Mouse (Mus musculus): Measurements from ENCODE around the gene Afdn. TPM values are rescaled to one million over a fixed set of nuclear protein-coding genes. Genes with fewer than 3 reads are reported as not detected.
"Not testable (repeated sequence)": the region's sequence is repeated elsewhere in the genome, so short reads cannot be mapped to it uniquely, and the experiment has no call there.

Gene Afdn
- polyA plus RNA-seq, 1 experiment from 2014 or later: 107 TPM

DNA sequence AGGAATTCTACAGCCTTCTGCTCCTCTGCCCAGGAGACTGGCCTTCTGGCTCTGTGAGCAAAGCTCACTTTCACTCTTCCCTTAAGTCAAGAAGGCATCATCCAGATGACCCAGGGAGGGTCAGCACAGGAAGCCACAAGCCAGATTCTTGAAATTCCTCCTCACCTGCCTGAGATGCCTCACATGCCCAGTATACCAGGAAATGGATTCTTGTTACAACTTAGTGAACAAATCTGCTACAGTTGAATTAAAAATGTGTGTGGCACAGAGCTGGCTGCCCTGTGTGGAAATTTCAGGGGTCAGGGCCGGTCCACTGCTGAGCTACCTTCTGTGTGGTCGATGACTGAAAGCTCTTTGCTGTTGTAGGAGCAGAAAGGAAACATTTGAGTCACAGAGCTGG is 160.4 kb downstream of the Afdn start:
- no peak overlapping the region for H3K4me3 ChIP-seq (ENCODE audit: low read depth, low read length)
- H3K9ac ChIP-seq (ENCODE audit: low read length): no peak overlapping the region
- ATAC-seq (no peak), DNase-seq (ENCODE audit: low spot score) (no peak)
- no peak overlapping the region for H3K4me2 ChIP-seq (ENCODE audit: low read length)
- no peaks in the 10 kb centered on the region for H3K4me1 ChIP-seq (ENCODE audit: control insufficient read depth, insufficient read depth, low read length)
- H3K9me3 ChIP-seq (replicated peaks; ENCODE audit: control insufficient read depth, low read length): no peaks in the 10 kb centered on the region
- H3K36me3 ChIP-seq (ENCODE audit: control insufficient read depth, insufficient read depth, low read length): no peaks in the 10 kb centered on the region
- WGBS: 78% methylated on average over 2 of the region's 2 CpGs
- no peak overlapping the region for H3K27ac ChIP-seq (ENCODE audit: low read depth, low read length)
- no peaks in the 10 kb centered on the region for H3K27me3 ChIP-seq (replicated peaks; ENCODE audit: control insufficient read depth, insufficient read depth, low read length)

DNA sequence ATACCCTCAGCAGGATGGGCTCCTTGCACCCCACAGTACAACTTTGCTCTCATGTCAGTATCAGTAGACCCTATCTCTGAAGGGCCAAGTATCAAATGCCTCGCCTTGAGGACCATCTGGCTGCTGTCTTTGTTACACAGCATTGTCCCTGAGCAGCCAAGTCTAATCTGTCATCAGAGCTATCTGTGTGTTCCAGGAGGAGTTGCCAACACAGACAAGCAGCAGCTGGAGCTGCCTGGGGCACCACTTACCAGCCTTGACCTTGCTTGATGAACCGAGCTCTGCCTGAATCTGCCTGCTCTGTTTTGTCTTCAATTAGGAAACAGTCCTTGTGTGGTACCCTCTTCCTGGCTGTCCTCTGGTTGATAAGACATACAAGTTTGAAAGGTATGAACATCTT is 163.1 kb downstream of the Afdn start:
- Histone ChIP-seq H3K4me2 (ENCODE audit: low read length) (no peak overlapping the region), H3K4me3 (ENCODE audit: low read depth, low read length) (no peak overlapping the region), H3K36me3 (ENCODE audit: control insufficient read depth, insufficient read depth, low read length) (no peaks in the 10 kb centered on the region), H3K4me1 (ENCODE audit: control insufficient read depth, insufficient read depth, low read length) (no peaks in the 10 kb centered on the region), H3K9ac (ENCODE audit: low read length) (no peak overlapping the region), H3K9me3 (replicated peaks; ENCODE audit: control insufficient read depth, low read length) (no peaks in the 10 kb centered on the region), H3K27ac (ENCODE audit: low read depth, low read length) (no peak overlapping the region), H3K27me3 (replicated peaks; ENCODE audit: control insufficient read depth, insufficient read depth, low read length) (no peaks in the 10 kb centered on the region)
- WGBS: 67% methylated on average over 2 of the region's 2 CpGs
- no peak for ATAC-seq
- DNase-seq (ENCODE audit: low spot score): no peak

DNA sequence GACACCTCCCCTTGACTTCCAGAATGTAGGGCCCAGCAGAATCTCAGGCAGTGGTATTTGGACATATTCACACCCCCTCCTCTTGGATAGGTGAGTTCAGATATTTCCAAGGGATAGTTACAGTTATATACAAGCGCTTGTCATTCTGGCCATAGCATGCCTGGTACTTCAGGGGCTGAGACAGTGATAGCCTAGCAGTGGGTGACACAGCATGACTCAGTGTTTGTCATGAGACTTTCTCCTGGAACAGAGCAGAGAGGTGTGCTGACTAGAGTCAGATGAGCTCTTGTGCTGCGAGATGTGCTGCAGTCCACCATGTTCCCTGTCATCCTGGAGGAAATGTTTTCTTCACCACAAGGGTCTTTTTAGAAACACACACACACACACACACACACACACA is 164.2 kb downstream of the Afdn start:
- Histone ChIP-seq H3K27ac (ENCODE audit: low read depth, low read length) (no peak overlapping the region), H3K4me3 (ENCODE audit: low read depth, low read length) (no peak overlapping the region), H3K9me3 (replicated peaks; ENCODE audit: control insufficient read depth, low read length) (no peaks in the 10 kb centered on the region), H3K4me2 (ENCODE audit: low read length) (no peak overlapping the region), H3K36me3 (ENCODE audit: control insufficient read depth, insufficient read depth, low read length) (no peaks in the 10 kb centered on the region), H3K9ac (ENCODE audit: low read length) (no peak overlapping the region), H3K4me1 (ENCODE audit: control insufficient read depth, insufficient read depth, low read length) (no peaks in the 10 kb centered on the region), H3K27me3 (replicated peaks; ENCODE audit: control insufficient read depth, insufficient read depth, low read length) (no peaks in the 10 kb centered on the region)
- WGBS: 91% methylated on average over 2 of the region's 2 CpGs
- ATAC-seq (no peak), DNase-seq (ENCODE audit: low spot score) (no peak)

DNA sequence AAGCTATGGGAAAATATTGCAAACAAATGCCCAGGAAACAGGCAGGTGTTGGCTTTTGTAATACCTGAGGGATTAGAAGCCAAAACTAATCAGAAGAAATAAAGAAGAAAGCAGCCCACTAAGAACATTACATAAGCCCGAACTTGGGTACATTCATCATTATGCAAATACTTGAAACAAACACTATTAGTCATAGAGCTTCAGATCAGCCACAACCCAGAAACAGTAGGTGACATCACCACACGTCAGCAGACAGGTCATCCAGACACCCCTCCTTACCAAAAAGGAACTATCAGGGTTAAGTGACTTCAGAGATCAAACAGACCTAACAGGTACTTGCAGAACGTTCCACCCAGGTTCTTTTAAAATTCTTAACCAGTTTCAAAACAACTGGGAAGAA is 165.6 kb downstream of the Afdn start:
- H3K4me3 ChIP-seq (ENCODE audit: low read depth, low read length): no peak overlapping the region
- no peaks in the 10 kb centered on the region for H3K27me3 ChIP-seq (replicated peaks; ENCODE audit: control insufficient read depth, insufficient read depth, low read length)
- no peak overlapping the region for H3K9ac ChIP-seq (ENCODE audit: low read length)
- H3K9me3 ChIP-seq (replicated peaks; ENCODE audit: control insufficient read depth, low read length): no peaks in the 10 kb centered on the region
- ATAC-seq: no peak
- no peaks in the 10 kb centered on the region for H3K36me3 ChIP-seq (ENCODE audit: control insufficient read depth, insufficient read depth, low read length)
- no peak overlapping the region for H3K27ac ChIP-seq (ENCODE audit: low read depth, low read length)
- H3K4me2 ChIP-seq (ENCODE audit: low read length): no peak overlapping the region
- no peaks in the 10 kb centered on the region for H3K4me1 ChIP-seq (ENCODE audit: control insufficient read depth, insufficient read depth, low read length)
- 61% methylated on average over 3 of the region's 3 CpGs for WGBS
- DNase-seq (ENCODE audit: low spot score): no peak

DNA sequence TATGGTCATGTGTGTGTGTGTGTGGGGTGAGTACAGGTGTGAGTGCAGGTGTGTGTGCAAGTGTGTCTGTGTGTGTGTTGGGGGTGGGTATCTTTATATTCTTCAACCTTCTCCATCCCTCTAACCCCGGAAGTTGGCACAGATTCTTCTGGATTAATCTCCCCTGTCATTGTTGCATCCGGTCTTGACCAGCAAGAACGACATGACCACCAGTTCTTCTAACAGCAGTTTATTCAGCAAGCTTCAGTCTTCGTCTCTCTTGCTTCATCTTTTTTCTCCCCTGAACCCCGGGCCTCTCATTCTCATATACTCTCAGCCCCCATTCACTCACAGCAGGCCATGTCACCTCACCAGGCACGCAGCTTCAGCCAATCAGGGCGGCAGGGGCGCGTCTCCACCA is 170.1 kb downstream of the Afdn start:
- Histone ChIP-seq H3K4me1 (ENCODE audit: control insufficient read depth, insufficient read depth, low read length) (no peaks in the 10 kb centered on the region), H3K27ac (ENCODE audit: low read depth, low read length) (no peak overlapping the region), H3K9ac (ENCODE audit: low read length) (no peak overlapping the region), H3K27me3 (replicated peaks; ENCODE audit: control insufficient read depth, insufficient read depth, low read length) (no peaks in the 10 kb centered on the region), H3K4me2 (ENCODE audit: low read length) (no peak overlapping the region), H3K4me3 (ENCODE audit: low read depth, low read length) (no peak overlapping the region), H3K36me3 (ENCODE audit: control insufficient read depth, insufficient read depth, low read length) (no peaks in the 10 kb centered on the region), H3K9me3 (replicated peaks; ENCODE audit: control insufficient read depth, low read length) (no peaks in the 10 kb centered on the region)
- WGBS: 85% methylated on average over 9 of the region's 9 CpGs
- DNase-seq (ENCODE audit: low spot score) (no peak), ATAC-seq (no peak)

DNA sequence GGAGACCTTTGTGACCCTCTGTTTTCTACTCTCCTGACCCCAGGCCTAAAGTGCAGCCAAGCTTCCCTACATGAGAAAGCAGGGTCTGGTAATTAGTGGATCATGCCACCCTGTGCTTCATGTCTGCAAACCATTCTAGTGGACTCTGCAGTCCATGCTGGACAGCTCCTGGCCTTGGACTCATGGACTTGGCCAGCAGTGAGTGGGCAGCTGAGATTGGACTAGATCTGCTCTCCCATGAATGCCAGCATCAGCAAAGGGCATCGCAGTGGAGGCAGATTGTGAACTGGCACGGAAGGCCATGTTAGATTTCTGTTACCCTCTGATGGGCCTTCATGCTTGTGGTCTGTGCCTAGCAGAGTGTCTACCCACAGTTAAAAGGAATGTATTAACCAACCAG is 175.0 kb downstream of the Afdn start:
- not testable (repeated sequence) for ATAC-seq; DNase-seq (ENCODE audit: low spot score); H3K4me3 ChIP-seq (ENCODE audit: low read depth, low read length); H3K4me1 ChIP-seq (ENCODE audit: control insufficient read depth, insufficient read depth, low read length); H3K9ac ChIP-seq (ENCODE audit: low read length); H3K27ac ChIP-seq (ENCODE audit: low read depth, low read length); H3K4me2 ChIP-seq (ENCODE audit: low read length); H3K9me3 ChIP-seq (replicated peaks; ENCODE audit: control insufficient read depth, low read length); H3K27me3 ChIP-seq (replicated peaks; ENCODE audit: control insufficient read depth, insufficient read depth, low read length); H3K36me3 ChIP-seq (ENCODE audit: control insufficient read depth, insufficient read depth, low read length)
- WGBS: 93% methylated on average over 2 of the region's 2 CpGs

DNA sequence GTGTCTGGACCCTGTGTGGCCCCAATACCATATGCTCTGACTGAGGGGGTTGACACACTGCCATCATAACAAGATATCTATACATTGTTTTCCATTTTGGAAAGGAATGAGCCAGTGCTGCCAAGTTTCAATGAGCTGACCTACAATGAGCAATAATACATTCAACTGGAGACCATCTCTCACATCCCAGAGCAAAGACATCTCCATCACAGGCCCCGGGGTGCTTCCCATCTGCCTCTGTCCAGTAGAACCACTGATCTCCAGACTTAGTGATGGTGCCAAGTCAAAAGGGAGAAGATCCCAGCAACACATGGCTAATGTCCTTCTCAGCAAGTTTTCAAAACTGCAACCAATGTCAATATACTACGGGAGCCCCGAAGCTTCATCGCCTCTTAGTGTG is 177.4 kb downstream of the Afdn start:
- ATAC-seq (no peak), DNase-seq (ENCODE audit: low spot score) (no peak)
- Histone ChIP-seq H3K27ac (ENCODE audit: low read depth, low read length) (no peak overlapping the region), H3K4me3 (ENCODE audit: low read depth, low read length) (no peak overlapping the region), H3K9ac (ENCODE audit: low read length) (no peak overlapping the region), H3K9me3 (replicated peaks; ENCODE audit: control insufficient read depth, low read length) (no peaks in the 10 kb centered on the region), H3K4me1 (ENCODE audit: control insufficient read depth, insufficient read depth, low read length) (no peaks in the 10 kb centered on the region), H3K36me3 (ENCODE audit: control insufficient read depth, insufficient read depth, low read length) (no peaks in the 10 kb centered on the region), H3K4me2 (ENCODE audit: low read length) (no peak overlapping the region), H3K27me3 (replicated peaks; ENCODE audit: control insufficient read depth, insufficient read depth, low read length) (no peaks in the 10 kb centered on the region)
- WGBS: 89% methylated on average over 4 of the region's 4 CpGs

DNA sequence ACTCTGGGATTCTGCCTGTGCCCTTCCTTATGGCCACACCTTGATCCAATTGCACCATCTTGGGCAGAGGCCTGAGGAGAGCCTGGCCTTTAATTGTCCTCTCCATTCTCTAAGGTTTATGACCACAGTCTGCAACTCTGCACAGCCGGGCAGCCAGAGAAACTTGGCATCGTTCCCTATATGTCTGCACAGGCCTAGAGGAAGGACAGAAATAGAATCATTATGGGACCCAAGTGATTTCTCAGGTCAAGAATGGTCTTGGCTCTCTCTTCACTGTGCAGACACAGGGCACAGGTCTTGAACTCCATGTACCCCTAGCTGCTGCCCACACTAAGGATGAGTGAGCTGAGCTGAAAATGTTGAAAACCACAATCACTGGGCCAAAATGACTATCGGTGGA is 178.3 kb downstream of the Afdn start:
- Histone ChIP-seq H3K36me3 (ENCODE audit: control insufficient read depth, insufficient read depth, low read length) (no peaks in the 10 kb centered on the region), H3K4me3 (ENCODE audit: low read depth, low read length) (no peak overlapping the region), H3K9ac (ENCODE audit: low read length) (no peak overlapping the region), H3K27ac (ENCODE audit: low read depth, low read length) (no peak overlapping the region), H3K4me1 (ENCODE audit: control insufficient read depth, insufficient read depth, low read length) (no peaks in the 10 kb centered on the region), H3K4me2 (ENCODE audit: low read length) (no peak overlapping the region), H3K27me3 (replicated peaks; ENCODE audit: control insufficient read depth, insufficient read depth, low read length) (no peaks in the 10 kb centered on the region), H3K9me3 (replicated peaks; ENCODE audit: control insufficient read depth, low read length) (no peaks in the 10 kb centered on the region)
- WGBS: 85% methylated on average over 3 of the region's 3 CpGs
- DNase-seq (ENCODE audit: low spot score) (no peak), ATAC-seq (no peak)

DNA sequence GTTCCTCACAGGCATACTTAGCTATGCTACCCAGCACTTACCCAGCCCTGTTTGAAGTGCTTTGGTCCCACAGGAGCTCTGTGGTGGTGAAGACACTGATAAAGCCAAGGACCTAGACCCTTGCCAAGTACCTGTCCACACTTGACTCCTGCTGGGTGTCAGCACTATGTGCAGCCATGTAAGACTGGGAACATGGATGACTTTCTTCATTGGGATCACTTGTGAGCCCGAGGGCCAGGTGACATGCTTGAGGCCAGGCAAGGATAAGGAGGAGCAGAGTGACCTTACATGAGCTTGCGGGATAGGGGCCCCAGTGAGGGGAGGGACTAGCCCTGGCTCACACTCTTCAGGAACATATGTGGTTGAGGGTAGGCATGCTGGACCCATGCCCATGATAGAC is 178.9 kb downstream of the Afdn start:
- WGBS: 84% methylated on average over 2 of the region's 2 CpGs
- H3K4me3 ChIP-seq (ENCODE audit: low read depth, low read length); H3K27me3 ChIP-seq (replicated peaks; ENCODE audit: control insufficient read depth, insufficient read depth, low read length); H3K9ac ChIP-seq (ENCODE audit: low read length); H3K4me1 ChIP-seq (ENCODE audit: control insufficient read depth, insufficient read depth, low read length); H3K27ac ChIP-seq (ENCODE audit: low read depth, low read length); H3K9me3 ChIP-seq (replicated peaks; ENCODE audit: control insufficient read depth, low read length); ATAC-seq; DNase-seq (ENCODE audit: low spot score); H3K4me2 ChIP-seq (ENCODE audit: low read length); H3K36me3 ChIP-seq (ENCODE audit: control insufficient read depth, insufficient read depth, low read length): not testable (repeated sequence)

DNA sequence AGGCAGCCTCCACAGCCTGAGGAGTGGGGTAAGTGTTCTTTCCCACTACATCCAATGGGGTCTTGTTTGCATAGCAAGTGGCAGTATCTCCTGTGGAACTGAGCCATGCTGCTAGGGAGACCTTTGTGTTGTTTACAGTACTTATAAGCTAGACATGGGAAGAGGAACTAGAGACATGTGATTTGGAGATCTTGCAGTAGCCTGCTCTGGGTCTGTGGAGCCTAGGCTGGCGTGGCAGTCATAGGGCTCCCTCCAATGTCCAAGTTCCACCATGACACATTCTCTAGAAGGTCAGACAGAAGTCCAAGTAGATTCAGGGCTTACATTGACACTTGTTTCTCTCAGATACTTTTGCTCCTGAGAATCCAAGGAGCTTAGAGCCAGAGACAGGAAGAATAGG is 180.1 kb downstream of the Afdn start:
- H3K4me1 ChIP-seq (ENCODE audit: control insufficient read depth, insufficient read depth, low read length): no peaks in the 10 kb centered on the region
- DNase-seq (ENCODE audit: low spot score) (no peak), ATAC-seq (no peak)
- no peaks in the 10 kb centered on the region for H3K27me3 ChIP-seq (replicated peaks; ENCODE audit: control insufficient read depth, insufficient read depth, low read length)
- H3K9me3 ChIP-seq (replicated peaks; ENCODE audit: control insufficient read depth, low read length): no peaks in the 10 kb centered on the region
- no peak overlapping the region for H3K4me2 ChIP-seq (ENCODE audit: low read length)
- H3K36me3 ChIP-seq (ENCODE audit: control insufficient read depth, insufficient read depth, low read length): no peaks in the 10 kb centered on the region
- no peak overlapping the region for H3K4me3 ChIP-seq (ENCODE audit: low read depth, low read length)
- H3K27ac ChIP-seq (ENCODE audit: low read depth, low read length): no peak overlapping the region
- whole genome bisulfite sequencing: 77% methylated on average over 1 of the region's 1 CpGs
- H3K9ac ChIP-seq (ENCODE audit: low read length): no peak overlapping the region
